Mouse (Mus musculus): ENCODE data around the gene Rpl29. TPM values are rescaled to one million over a fixed set of nuclear protein-coding genes. Genes with fewer than 3 reads are reported as not detected.

The Rpl29 gene
- total RNA-seq, 2 experiments from 2014 or later = 260 to 265 TPM

GRCm38 (mm10) chr9:106452821-106453220, 23.6 kb downstream of the Rpl29 start:
- no peak for TF ChIP-seq CTCF (conservative IDR thresholded peaks at IDR 0.05)
- Histone ChIP-seq H3K27ac (peak overlapping the region; percentile 97), H3K4me3 (peak overlapping the region; percentile 71)
- no peak for DNase-seq (ENCODE audit: low spot score in 2 of 2)

DNA sequence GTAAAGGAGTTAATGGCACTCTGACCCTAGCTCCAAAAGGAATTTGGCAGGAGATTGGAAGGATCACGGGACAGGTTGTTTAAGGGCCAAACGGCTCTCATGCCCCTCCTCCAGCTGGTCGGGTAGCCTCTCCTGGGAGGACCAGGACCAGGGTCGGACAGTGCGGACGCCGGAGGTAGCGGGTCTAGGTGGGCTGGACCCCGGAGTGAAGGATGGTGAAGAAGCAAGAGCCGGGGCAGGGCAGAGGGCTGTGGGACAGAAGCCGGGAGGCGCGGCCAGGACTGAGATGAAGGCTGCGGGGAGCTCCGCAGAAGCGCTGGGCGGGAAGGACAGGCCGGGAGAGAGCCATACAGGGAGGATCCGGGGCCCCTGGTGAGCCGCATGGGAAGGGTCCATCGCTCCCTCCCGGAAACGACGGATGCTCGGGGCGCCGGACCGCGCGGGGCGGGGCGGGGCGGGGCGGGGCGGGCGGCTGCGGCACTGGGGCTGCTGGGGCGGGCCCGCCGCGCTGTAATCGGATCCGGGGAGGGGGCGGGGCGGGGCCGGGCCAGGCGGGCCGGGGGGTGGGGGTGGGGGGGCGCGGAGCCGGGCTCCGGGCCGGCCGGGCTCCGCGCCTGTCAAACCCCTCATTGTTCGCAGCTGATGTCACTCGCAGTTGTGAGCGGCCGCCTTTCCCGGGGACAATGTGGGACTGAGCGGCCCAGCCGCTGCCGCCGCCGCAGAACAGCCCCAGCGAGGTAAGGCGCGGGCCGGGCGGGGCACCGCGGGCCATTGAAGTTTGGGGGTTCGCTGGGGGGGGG, 24.2 kb downstream of the Rpl29 start, which contains the start of gene Pcbp4:
Gene Pcbp4, plus strand, starts transcription at position 21 of the 800 bp plus-strand sequence.
- Histone ChIP-seq H3K27ac (peak within 1 kb of the TSS; percentile 97), H3K4me3 (peak within 1 kb of the TSS; percentile 72)
- TF ChIP-seq CTCF (conservative IDR thresholded peaks at IDR 0.05) = no peak
- DNase-seq (ENCODE audit: low spot score in 2 of 2) = peak in 1 of 2 experiments; percentile 58

GRCm38 (mm10) chr9:106454071-106454761, 25.0 kb downstream of the Rpl29 start:
- DNase-seq (ENCODE audit: low spot score in 2 of 2) = no peak
- TF ChIP-seq CTCF (conservative IDR thresholded peaks at IDR 0.05) = no peak
- Histone ChIP-seq H3K4me3 (peak overlapping the region; percentile 72), H3K27ac (peak overlapping the region; percentile 93)

- DNase-seq (ENCODE audit: low spot score in 2 of 2) = no peak
- no peak for TF ChIP-seq CTCF (conservative IDR thresholded peaks at IDR 0.05)
Measured at GRCm38 (mm10) chr9:106454888-106455681, 25.8 kb downstream of the Rpl29 start.

DNA sequence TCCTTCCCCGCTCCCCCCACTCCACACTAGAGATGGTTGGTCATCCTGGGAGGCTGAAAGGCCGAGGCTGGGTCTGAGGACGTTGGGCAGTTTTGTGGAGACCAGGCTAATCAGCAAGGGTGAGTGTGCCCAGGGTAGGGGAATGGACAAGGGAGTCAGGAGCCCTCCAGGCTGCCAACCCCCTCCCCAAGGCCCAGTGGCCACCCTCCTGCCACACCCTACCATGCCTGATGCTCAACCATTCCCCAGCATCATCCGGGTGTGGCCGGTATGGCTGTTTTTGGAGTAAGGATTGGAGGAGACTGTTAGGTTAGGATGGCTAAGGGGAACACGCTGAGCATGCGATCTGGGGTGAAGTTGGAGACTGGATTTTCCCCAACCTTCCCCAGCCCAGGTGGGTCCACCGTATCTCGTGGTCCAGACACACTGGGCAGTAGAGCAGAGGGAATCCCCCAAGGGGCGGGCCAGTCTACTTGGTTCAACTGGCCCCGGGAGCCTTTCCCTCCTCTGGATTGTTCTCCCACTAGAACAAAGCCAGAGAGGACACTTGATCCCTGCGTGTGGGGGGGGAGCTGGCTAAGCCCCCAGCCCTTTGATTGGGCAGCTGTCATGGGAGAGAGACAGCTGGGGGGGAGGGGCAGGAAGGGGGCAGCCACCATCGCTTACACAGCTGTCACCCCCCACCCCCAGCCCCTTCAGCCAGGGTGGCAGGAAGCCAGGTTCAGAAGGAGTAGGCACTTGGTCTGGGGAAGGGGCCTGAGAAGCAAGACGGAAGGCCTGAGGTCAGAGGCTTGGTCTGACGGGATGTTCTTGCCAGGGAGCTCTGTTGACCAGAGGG, 27.3 kb downstream of the Rpl29 start:
- H3K27ac ChIP-seq = peak overlapping the region; percentile 93; the same call in 1 of the 2 replicates
- TF ChIP-seq CTCF (conservative IDR thresholded peaks at IDR 0.05) = no peak
- no peak for DNase-seq (ENCODE audit: low spot score in 2 of 2)
- H3K4me3 ChIP-seq = peak overlapping the region; percentile 72

More at GRCm38 (mm10) chr9:106454888-106455681, 25.8 kb downstream of the Rpl29 start:
- peak overlapping the region; percentile 72 for H3K4me3 ChIP-seq
- peak overlapping the region; percentile 93 for H3K27ac ChIP-seq

DNA sequence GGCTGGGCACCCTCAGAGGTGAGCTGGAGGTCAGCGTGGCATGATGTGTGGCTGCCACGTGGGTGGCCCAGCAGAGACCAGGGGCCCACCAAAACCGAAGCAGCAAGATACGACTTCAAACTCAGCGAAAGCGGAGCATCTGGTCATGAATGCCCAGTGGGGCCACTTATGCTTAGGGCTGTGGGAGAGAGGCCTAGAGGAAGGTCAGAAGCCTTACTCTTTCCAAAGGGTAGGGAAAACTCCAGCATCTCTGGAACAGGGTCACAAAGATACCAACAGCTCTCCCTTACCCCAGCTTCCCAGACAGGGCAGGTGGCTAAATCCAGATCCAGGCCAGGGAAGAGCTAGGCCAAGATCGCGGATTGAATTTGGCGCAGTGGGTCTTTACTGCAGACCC, 27.9 kb downstream of the Rpl29 start:
- no peak for DNase-seq (ENCODE audit: low spot score in 2 of 2)
- no peak overlapping the region for H3K4me3 ChIP-seq
- no peak for TF ChIP-seq CTCF (conservative IDR thresholded peaks at IDR 0.05)
- peak overlapping the region; percentile 93; the same call in 1 of the 2 replicates for H3K27ac ChIP-seq

- no peak for TF ChIP-seq CTCF (conservative IDR thresholded peaks at IDR 0.05)
- no peak overlapping the region for H3K4me3 ChIP-seq
- no peak for DNase-seq (ENCODE audit: low spot score in 2 of 2)
- H3K27ac ChIP-seq = peak overlapping the region; percentile 93; the same call in 1 of the 2 replicates
Measured at GRCm38 (mm10) chr9:106457920-106458319, 28.7 kb downstream of the Rpl29 start.

- DNase-seq (ENCODE audit: low spot score in 2 of 2) = no peak
- peak overlapping the region; percentile 72 for H3K27ac ChIP-seq
- no peak overlapping the region for H3K4me3 ChIP-seq
- TF ChIP-seq CTCF (conservative IDR thresholded peaks at IDR 0.05) = no peak
Measured at GRCm38 (mm10) chr9:106459946-106460345, 30.7 kb downstream of the Rpl29 start.

DNA sequence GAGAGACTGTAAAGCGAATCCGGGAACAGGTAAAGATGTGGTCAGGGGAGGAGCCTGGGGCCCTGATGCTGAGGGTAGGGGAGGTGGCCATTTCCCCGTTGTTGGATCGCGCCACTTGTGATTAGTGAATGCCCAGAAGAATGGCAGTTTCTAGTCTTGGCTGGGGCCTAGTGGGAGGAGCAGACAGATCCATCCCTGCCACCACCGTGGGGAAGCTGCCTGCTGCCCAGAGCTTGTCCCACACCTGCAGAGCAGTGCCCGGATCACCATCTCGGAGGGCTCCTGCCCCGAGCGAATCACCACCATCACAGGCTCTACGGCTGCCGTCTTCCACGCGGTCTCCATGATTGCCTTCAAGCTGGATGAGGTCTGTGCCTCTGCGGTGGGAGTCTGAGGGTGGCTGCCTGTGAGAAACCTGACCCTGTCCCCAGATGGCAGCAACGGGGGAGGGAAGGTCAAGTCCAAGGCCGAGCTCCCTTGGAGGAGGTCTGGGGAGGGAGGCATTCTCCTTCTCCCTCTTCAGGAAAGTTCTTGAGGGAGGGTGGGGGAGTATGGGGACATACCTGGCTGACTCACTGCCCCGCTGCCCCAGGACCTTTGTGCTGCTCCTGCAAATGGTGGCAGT, 31.3 kb downstream of the Rpl29 start:
- DNase-seq (ENCODE audit: low spot score in 2 of 2) = no peak
- Histone ChIP-seq H3K27ac (peak overlapping the region; percentile 72), H3K4me3 (peak overlapping the region; percentile 13; the same call in 1 of the 2 replicates)
- no peak for TF ChIP-seq CTCF (conservative IDR thresholded peaks at IDR 0.05)

- DNase-seq (ENCODE audit: low spot score in 2 of 2) = no peak
- H3K27ac ChIP-seq = peak overlapping the region; percentile 72
- H3K4me3 ChIP-seq = no peak overlapping the region; the same call in 1 of the 2 replicates
- TF ChIP-seq CTCF (conservative IDR thresholded peaks at IDR 0.05) = no peak
Measured at GRCm38 (mm10) chr9:106461026-106461415, 31.8 kb downstream of the Rpl29 start.

Measured in layer of hippocampus, adult 2 months (tissue).